Mouse (Mus musculus) spleen, embryonic (tissue): ENCODE results near the gene Tmem229a.

Experiments
- CTCF ChIA-PET: fragments of 350-600 bp; sonication (Branson Sonifier 250); formaldehyde crosslinking; loops from one replicate; lab custom pipeline; 2022; lab: Charles Lee

Gene Tmem229a

DNA sequence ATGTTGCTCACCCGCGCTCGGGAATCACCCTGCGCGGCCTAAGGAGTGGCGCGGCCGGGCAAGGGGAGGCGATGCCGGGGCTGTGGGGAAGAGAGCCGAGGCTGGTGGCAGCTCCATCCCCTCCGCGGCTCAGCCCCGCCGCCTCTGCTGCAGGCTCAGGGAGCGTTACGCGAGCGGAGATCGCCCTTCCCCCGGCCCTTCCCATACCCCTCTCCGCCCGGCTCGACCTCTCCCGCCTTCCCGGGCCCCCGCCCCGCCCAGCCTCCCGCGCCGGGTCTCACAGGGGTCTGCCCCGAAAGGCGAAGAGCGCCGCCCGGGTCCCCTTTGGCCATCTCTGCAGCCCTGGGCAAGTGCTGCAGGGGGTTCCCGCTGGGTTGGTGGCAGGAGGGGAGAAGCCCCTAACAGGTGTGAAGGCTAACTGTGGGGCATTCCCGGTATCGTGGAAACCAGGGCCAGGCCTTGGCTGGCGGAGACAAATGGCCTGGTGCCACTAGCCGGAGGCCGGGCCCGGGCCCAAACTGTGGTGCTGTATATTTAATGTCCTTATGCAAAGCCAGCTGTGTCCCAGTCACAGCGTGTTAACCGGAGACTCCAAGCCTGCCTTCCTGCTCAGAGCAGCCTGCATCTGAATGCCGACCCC is at the start of gene Tmem229a:
Gene Tmem229a, minus strand, starts transcription at position 352 of the 640 bp plus-strand sequence.
- CTCF ChIA-PET, result no interaction called here

DNA sequence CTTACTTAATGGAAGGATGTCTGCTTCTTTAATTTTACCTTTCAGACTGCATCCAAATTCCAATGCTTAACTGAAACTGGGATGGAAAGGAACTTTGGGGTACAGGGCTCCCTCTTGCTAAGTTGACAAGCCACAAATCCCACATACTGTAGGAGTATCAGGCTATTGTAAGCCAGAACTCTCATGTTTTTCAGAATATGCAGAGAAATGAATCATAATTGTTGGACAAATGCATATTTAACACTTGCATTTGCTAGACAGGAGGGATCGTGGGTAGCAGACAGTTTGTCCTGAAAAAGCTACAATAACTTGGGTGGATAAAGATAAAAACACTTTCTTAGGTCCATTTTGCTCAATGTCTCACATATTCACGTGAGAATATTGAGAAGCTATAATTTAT is 37.7 kb upstream of the Tmem229a start:
- CTCF ChIA-PET, result no interaction called here

GRCm38 (mm10) chr6:24989836-24990235 is 33.7 kb upstream of the Tmem229a start:
- CTCF ChIA-PET, result no interaction called here

DNA sequence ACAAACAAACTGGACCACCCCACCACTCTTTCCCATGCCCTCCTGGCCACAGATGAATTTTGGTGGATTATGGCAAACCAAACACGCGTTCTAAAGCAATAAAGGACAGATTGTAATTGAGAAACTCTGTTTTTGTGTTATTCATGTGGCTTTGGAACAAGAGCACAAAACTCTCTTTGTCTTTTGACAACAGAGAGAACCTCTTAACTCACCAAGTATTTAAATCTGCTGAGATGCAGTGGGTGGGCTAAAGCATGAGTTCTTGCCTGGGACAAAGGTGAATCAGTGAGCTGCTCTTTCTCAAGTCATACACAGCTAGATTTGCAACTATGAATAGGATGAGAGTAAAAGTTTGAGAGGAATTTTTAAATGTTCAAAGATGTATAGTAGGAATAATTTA is 20.1 kb upstream of the Tmem229a start:
- CTCF ChIA-PET, result no interaction called here

GRCm38 (mm10) chr6:24968471-24969223 is 12.6 kb upstream of the Tmem229a start:
- CTCF ChIA-PET, result no interaction called here

- CTCF ChIA-PET, result no interaction called here
Observed at GRCm38 (mm10) chr6:24967726-24968125, 11.6 kb upstream of the Tmem229a start.

- CTCF ChIA-PET, result no interaction called here
Observed at GRCm38 (mm10) chr6:24966010-24966682, 10.0 kb upstream of the Tmem229a start.

- CTCF ChIA-PET, result no interaction called here
Observed at GRCm38 (mm10) chr6:24963754-24964153, 7.7 kb upstream of the Tmem229a start.

- CTCF ChIA-PET, result no interaction called here
Observed at GRCm38 (mm10) chr6:24956586-24956973, 483 bp upstream of the Tmem229a start.

DNA sequence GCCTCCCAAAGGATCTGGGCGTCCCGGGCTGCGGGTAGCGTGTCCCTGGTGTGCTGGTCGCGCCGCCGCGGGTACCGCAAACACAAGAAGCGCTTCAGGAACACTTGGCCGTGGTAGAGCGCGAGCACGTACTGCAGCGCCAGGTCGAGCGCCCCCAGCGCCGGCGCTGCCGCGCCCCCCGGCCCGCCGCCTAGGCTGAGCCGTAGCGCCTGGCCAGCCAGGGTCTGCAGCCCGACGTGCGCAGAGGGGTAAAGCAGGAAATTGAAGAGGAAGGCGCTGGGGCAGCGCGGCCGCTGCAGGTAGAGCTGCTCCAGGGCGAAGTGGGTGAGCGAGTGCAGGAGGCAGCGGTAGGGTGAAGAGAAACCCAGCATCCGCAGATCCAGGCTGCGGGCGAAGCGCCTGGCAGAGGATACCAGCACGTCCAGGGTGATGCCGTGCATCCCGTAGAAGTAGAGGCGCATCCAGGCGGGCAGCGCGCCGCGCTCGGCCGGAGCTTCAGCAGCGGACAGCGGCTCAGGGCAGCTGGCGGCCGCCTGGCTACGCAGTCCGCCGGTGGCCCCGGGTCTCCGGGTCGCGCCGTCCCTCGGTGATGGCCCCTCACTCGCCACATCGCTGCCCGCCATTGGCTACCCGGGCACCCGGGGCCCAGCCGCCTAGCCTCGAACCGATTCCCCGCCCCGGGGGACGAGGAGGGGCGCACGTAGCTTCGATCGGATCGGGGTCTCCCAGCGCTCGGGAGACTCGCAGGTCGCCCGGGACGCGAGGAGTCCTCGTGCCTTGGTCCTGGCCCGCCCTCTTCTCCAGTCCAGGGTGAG is 759 bp downstream of the Tmem229a start:
- CTCF ChIA-PET, result no interaction called here

GRCm38 (mm10) chr6:24954126-24954525 is 2.0 kb downstream of the Tmem229a start:
- CTCF ChIA-PET, result no interaction called here

DNA sequence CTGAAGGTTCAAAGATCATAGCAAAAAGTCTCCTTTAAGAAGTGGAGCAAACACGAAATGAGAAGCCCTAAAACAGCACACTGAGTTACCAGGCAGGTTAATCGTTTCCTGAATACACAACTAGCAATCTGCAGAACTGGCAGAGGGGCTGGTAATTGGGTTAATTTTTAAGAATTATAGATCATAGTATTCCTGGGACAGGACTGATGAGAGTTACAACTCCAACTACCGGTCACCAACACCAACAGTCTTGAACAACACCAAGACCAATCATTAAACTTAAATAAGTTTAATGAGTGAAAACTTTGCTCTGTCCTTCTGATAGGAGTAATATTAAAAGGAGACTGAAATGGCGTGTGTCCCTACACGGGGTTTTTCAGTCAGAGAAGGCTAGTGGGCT is 3.8 kb downstream of the Tmem229a start:
- CTCF ChIA-PET, result no interaction called here

DNA sequence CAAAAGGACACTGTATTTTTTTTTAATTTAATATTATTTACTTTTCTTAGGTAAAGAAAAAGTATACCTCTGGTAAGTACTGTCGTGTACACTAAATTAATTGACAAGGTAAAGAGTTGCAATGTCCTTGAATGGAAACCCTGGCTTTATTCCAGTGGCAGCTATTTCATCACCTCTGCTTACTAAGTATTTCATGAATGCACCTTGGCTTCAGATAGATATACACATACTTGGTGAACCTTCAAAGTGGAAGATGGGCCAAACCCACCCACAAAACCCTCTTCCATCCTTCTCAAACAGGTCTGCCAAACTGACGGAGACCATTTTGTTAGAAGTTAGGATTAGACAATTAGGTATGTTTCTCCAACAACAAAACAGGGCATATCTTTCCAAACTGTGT is 5.4 kb downstream of the Tmem229a start:
- CTCF ChIA-PET, result no interaction called here

DNA sequence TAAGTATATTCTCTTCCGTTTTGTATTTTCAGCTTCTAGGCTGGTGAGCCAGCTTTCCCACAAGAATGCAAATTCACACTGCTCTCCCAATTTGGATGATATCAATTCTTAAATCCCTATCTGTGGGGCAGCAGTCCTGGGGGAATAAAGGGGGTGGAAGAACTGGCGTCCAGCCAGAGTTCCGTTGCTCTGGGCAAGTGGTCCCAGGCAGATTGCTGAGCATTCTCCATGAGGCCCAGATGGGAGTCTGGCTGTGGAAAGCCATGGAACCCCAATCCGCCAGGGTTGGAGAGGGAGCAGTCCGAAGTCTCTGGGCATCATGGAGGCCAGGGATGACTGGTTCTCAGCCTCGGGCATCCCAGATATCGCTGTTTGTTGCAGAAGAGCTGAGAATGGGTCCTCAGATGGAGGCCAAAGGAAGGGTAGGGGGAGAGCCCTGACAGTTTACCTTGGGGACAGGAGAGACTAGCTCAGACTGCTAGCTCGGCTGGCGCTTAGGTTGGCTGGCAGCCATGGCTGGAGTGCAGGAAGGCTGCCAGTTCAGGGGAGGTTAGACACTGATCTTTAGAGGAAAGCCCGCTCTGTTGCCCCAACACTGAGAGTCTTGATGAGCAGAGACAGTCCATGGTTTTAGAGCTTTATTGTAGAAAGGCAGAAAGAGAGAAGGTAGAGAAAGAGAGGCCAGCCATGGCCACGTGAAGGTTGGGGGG is 30.9 kb downstream of the Tmem229a start:
- CTCF ChIA-PET, result no interaction called here

DNA sequence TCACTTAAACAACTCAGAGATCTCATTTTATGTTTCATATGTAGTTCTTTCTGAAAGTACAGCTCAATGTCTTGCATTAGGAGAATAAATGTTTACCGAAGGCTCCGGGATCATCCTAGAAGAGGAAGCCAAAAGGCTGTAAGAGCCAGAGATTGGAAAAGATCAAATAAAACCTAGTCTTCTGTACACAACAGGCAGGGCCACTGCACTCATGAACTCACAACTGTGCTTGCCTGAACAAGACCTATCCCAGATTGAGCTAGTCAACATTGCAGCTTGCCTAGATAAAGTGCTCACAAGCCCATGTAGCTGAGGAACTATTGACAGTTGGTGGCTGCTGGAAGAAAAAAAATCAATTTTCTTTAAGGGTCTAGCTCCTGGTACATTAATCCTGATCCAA is 42.5 kb downstream of the Tmem229a start:
- CTCF ChIA-PET, result no interaction called here

DNA sequence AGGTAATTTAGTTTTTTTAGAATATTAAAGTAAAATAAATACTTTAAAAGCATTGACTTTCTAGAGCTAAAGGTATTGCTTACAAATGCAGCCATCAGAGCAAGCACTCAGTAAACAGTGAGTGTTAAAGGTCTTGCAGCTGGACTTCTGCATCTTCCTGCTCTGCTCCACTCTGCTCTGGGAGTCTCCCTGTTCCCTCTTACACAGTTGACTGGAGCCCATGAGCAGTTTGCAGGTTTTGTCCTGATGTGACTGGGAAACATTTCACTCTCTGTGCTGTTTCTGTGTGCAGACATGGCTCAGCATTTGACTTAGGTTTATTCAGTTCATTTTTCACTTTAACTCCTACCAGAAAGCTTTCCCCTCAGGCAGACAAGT is 45.4 kb downstream of the Tmem229a start:
- CTCF ChIA-PET, result no interaction called here

DNA sequence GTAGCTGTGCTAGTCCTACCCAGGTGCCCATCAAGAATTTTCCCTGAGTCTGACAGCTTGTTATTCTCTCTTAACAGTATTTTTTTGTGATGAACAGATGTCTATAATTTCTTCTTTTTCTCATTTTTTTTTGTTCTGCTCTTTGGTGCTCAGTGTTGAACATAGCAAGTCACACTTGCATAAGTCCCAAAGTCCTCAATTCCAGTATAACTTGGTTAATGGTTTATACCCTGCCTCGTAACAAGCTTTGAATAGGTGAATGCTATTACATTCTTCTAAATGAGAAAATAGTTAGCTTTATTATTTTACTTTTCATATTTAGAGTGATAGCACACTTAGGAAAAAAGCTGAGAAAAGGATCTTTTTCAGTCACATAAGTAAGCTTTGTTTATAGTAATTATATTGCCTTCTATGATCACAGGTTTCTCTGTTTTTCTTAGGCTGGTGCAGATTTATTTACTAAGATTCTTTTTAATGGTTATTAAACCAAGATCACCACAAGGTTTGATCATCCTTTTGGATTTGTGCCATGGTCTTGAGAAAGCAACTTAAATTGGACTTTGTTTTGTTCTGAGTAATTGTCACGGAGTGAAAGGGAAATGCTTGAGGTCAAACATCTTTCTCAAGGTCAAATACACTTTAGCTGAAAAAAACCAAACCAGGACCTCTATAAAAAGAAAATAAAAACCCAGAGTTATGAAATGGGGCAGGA is 45.9 kb downstream of the Tmem229a start:
- CTCF ChIA-PET, result no interaction called here

DNA sequence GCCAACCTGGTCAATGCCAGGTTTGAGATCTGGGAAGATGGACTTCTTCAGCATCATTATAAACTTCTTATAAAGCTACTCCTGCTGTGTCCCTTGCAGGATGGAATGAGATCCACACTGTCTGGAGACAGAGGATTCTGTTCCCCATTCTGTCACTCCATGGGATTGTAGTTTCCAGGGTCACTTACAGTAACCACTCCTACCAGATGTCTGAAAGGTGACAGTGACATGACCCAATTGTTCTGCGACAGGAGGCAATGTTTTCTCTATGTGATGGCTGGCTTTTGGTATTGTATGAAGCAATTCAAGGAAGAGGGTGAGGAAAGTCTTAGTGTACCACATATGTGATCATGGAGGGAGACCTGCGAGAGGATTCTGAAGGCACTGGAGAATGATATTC is 48.3 kb downstream of the Tmem229a start:
- CTCF ChIA-PET, result no interaction called here

DNA sequence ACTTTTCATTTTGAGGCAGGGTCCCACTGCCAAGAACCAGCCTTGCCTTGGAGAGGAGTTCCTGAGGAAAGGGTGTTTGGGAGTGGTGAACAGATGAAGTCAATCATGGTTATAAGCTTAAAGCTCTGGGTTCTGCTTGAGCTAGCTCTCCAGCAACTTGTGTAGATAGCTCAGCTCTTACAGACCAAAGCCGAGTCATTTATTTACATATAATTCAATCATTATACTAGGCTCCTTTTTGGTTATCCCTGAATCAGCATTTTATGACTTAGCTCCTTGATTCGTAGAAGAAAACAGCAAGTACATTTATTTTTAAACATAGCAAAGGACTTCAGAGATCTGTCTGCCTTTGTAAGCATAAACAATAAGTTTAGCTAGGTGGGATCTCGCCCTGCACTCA is 51.0 kb downstream of the Tmem229a start:
- CTCF ChIA-PET, result no interaction called here
